Mouse (Mus musculus) frontal cortex, adult (tissue): ENCODE measurements at regions not wholly inside any gene's neighbourhood (a gene's known extent, or its start where the extent isn't known, plus 50 kb on each side); places are given as distances from the start of the nearest gene placed in this dataset.

Experiments used
- ATAC-seq: cut with Nextera tagmentation; 2 replicates; pipeline ENCODE4 v1.9.2; 2017; ENCODE audit warnings: mild to moderate bottlenecking, moderate library complexity, mixed read lengths; ENCODE audit not compliant: low TSS enrichment

- no peak for ATAC-seq
These were observed 93.1 kb upstream of the Mphosph6 start for GRCm38 (mm10) chr8:117894861-117895260.

- no peak for ATAC-seq
These were observed 88.5 kb upstream of the Mphosph6 start for GRCm38 (mm10) chr8:117890211-117890610.

GRCm38 (mm10) chr8:117881414-117881973 is 79.8 kb upstream of the Mphosph6 start:
- ATAC-seq: peak; percentile 95

GRCm38 (mm10) chr8:117880279-117880975 is 78.7 kb upstream of the Mphosph6 start:
- ATAC-seq: no peak

- ATAC-seq: no peak
These were observed 71.9 kb upstream of the Mphosph6 start for GRCm38 (mm10) chr8:117873611-117874010.

- no peak for ATAC-seq
These were observed 65.4 kb upstream of the Mphosph6 start for GRCm38 (mm10) chr8:117867138-117867537.

GRCm38 (mm10) chr8:117865014-117865413 is 63.3 kb upstream of the Mphosph6 start:
- ATAC-seq: no peak

GRCm38 (mm10) chr8:117863837-117864236 is 62.1 kb upstream of the Mphosph6 start:
- ATAC-seq: peak; percentile 38; the same call in 1 of the 2 replicates

GRCm38 (mm10) chr8:117862318-117862717 is 60.6 kb upstream of the Mphosph6 start:
- peak; percentile 87 for ATAC-seq

- no peak for ATAC-seq
These were observed 58.0 kb upstream of the Mphosph6 start for GRCm38 (mm10) chr8:117859734-117860133.

- ATAC-seq: no peak
These were observed 57.4 kb upstream of the Mphosph6 start for GRCm38 (mm10) chr8:117859095-117859494.

GRCm38 (mm10) chr8:117856121-117856520 is 54.4 kb upstream of the Mphosph6 start:
- ATAC-seq: no peak

- ATAC-seq: no peak
These were observed 53.3 kb upstream of the Mphosph6 start for GRCm38 (mm10) chr8:117854942-117855491.

- no peak for ATAC-seq
These were observed 52.6 kb upstream of the Mphosph6 start for GRCm38 (mm10) chr8:117854301-117854700.

- ATAC-seq: no peak
These were observed 51.7 kb upstream of the Mphosph6 start for GRCm38 (mm10) chr8:117853408-117853807.

- ATAC-seq: no peak
These were observed 50.8 kb upstream of the Mphosph6 start for GRCm38 (mm10) chr8:117852521-117852920.
